Mouse (Mus musculus) cerebellum, adult 2 months (tissue): Measurements from ENCODE around the gene H2-Q6.
"Not testable (repeated sequence)": the region's sequence is repeated elsewhere in the genome, so short reads cannot be mapped to it uniquely, and the experiment has no call there.

ENCODE experiments used
- CTCF ChIP-seq: fragments of 200-500 bp; IDR thresholded peaks from 2 replicates; pipeline ENCODE4 v1.5.1; 2011; ENCODE audit warnings: low read depth, mild to moderate bottlenecking, control low read depth, low read length, moderate library complexity, borderline replicate concordance; ENCODE audit not compliant: insufficient read depth
- POLR2A ChIP-seq: fragments of 200-500 bp; IDR thresholded peaks from 2 replicates; pipeline ENCODE4 v1.6.1; 2011; ENCODE audit warnings: low read length, control low read depth, borderline replicate concordance; ENCODE audit not compliant: insufficient read depth

- TF ChIP-seq CTCF, POLR2A: not testable (repeated sequence)
Observed at GRCm38 (mm10) chr17:35396956-35397355, 27.7 kb upstream of the H2-Q6 start.
